Mouse (Mus musculus): ENCODE data around the gene Cd302. TPM values are rescaled to one million over a fixed set of nuclear protein-coding genes. Genes with fewer than 3 reads are reported as not detected.

Gene Cd302
- total and polyA plus RNA-seq, 3 experiments = not detected

GRCm38 (mm10) chr2:60289451-60289850 lies 5.2 kb upstream of the Cd302 start:
- H3K79me2 ChIP-seq (replicated peaks; ENCODE audit: control insufficient read depth, extremely low read depth, insufficient read depth, poor library complexity, severe bottlenecking) = no peaks in the 10 kb centered on the region
- H3K27me3 ChIP-seq (replicated peaks) = no peaks in the 10 kb centered on the region
- H3K4me1 ChIP-seq (ENCODE audit: control insufficient read depth in 1 of 2, insufficient read depth in 2 of 2) = peaks cover 10 to 23% of the 10 kb centered on the region in 2 experiments
- no peak for TF ChIP-seq SIN3A (IDR thresholded peaks at IDR 0.05; ENCODE audit: low read length)
- TF ChIP-seq MAZ (IDR thresholded peaks at IDR 0.05; ENCODE audit: low read depth, low read length) = no peak
- no peak for TF ChIP-seq ETS1 (conservative IDR thresholded peaks at IDR 0.05; ENCODE audit: low read depth, low read length)
- no peak for TF ChIP-seq CHD2 (IDR thresholded peaks at IDR 0.05; ENCODE audit: low read length)
- TF ChIP-seq MEF2A (IDR thresholded peaks at IDR 0.05; ENCODE audit: borderline replicate concordance, low read depth, low read length) = no peak
- TF ChIP-seq ZC3H11A (IDR thresholded peaks at IDR 0.05; ENCODE audit: low read depth, low read length) = no peak
- no peak for TF ChIP-seq UBTF (IDR thresholded peaks at IDR 0.05; ENCODE audit: low read depth, low read length)
- TF ChIP-seq MXI1 (IDR thresholded peaks at IDR 0.05; ENCODE audit: low read depth, low read length) = no peak
- no peak for TF ChIP-seq MAX (IDR thresholded peaks at IDR 0.05; ENCODE audit: low read length)
- no peak for TF ChIP-seq CTCF (conservative IDR thresholded peaks at IDR 0.05 in 1 of 2, IDR thresholded peaks at IDR 0.05 in 1 of 2; ENCODE audit: low read depth in 2 of 2, low read length in 2 of 2)
- TF ChIP-seq SMC3 (IDR thresholded peaks at IDR 0.05; ENCODE audit: low read depth, low read length) = no peak
- TF ChIP-seq RAD21 (IDR thresholded peaks at IDR 0.05; ENCODE audit: low read depth, low read length) = no peak
- no peak for TF ChIP-seq CHD1 (IDR thresholded peaks at IDR 0.05; ENCODE audit: low read depth, low read length)
- no peak for TF ChIP-seq USF2 (conservative IDR thresholded peaks at IDR 0.05; ENCODE audit: low read depth, low read length)
- no peak for TF ChIP-seq HCFC1 (IDR thresholded peaks at IDR 0.05; ENCODE audit: low read depth, low read length)
- TF ChIP-seq E2F4 (IDR thresholded peaks at IDR 0.05; ENCODE audit: insufficient replicate concordance, low read depth, low read length) = no peak
- peaks cover 6 to 9% of the 10 kb centered on the region in 2 experiments for H3K36me3 ChIP-seq (replicated peaks in 1 of 2; ENCODE audit: control insufficient read depth in 1 of 2, insufficient read depth in 1 of 2, low read length in 1 of 2)
- H3K9me3 ChIP-seq (replicated peaks; ENCODE audit: low read length) = no peaks in the 10 kb centered on the region
- no peak overlapping the region for H3K4me2 ChIP-seq (ENCODE audit: insufficient read depth, low read depth, poor library complexity, severe bottlenecking)
- dilution Hi-C loops (cut with MboI; ENCODE audit: extremely low pct_ligation_motif_present, extremely low pct_unique_long_range_greater_than_20kb, low sequenced_read_pairs) = no loop called here
- DNase-seq (ENCODE audit: extremely low read depth) = no peak
- no peak overlapping the region for H3K27ac ChIP-seq (ENCODE audit: insufficient read depth, low read depth)
- in situ Hi-C loops (cut with MboI; ENCODE audit: low pct_ligation_motif_present, low pct_unique_long_range_greater_than_20kb, low sequenced_read_pairs) = no loop called here
- H3K4me3 ChIP-seq (replicated peaks in 1 of 3; ENCODE audit: low read depth in 2 of 3, low read length in 2 of 3, poor library complexity in 1 of 3) = no peak overlapping the region
- H3K9ac ChIP-seq (ENCODE audit: insufficient read depth, low read depth) = no peak overlapping the region

GRCm38 (mm10) chr2:60288606-60289005 lies 4.3 kb upstream of the Cd302 start:
- H3K4me1 ChIP-seq (ENCODE audit: control insufficient read depth in 1 of 2, insufficient read depth in 2 of 2) = peaks cover 10 to 23% of the 10 kb centered on the region in 2 experiments
- in situ Hi-C loops (cut with MboI; ENCODE audit: low pct_ligation_motif_present, low pct_unique_long_range_greater_than_20kb, low sequenced_read_pairs) (no loop called here), dilution Hi-C loops (cut with MboI; ENCODE audit: extremely low pct_ligation_motif_present, extremely low pct_unique_long_range_greater_than_20kb, low sequenced_read_pairs) (no loop called here)
- TF ChIP-seq SIN3A (IDR thresholded peaks at IDR 0.05; ENCODE audit: low read length) = no peak
- TF ChIP-seq EP300 (IDR thresholded peaks at IDR 0.05; ENCODE audit: low read length) = peak; percentile 94
- no peak for TF ChIP-seq MAX (IDR thresholded peaks at IDR 0.05; ENCODE audit: low read length)
- no peak for TF ChIP-seq NELFE (IDR thresholded peaks at IDR 0.05; ENCODE audit: low read depth, low read length)
- TF ChIP-seq ZNF384 (IDR thresholded peaks at IDR 0.05; ENCODE audit: low read depth, low read length) = no peak
- TF ChIP-seq SMC3 (IDR thresholded peaks at IDR 0.05; ENCODE audit: low read depth, low read length) = no peak
- TF ChIP-seq RCOR1 (conservative IDR thresholded peaks at IDR 0.05; ENCODE audit: low read depth, low read length) = 0 out of 2 replicates have a peak, but pooled peaks have one; percentile 51
- TF ChIP-seq CHD1 (IDR thresholded peaks at IDR 0.05; ENCODE audit: low read depth, low read length) = no peak
- TF ChIP-seq JUND (conservative IDR thresholded peaks at IDR 0.05; ENCODE audit: low read depth, low read length) = no peak
- TF ChIP-seq RAD21 (IDR thresholded peaks at IDR 0.05; ENCODE audit: low read depth, low read length) = no peak
- no peak for TF ChIP-seq MAZ (IDR thresholded peaks at IDR 0.05; ENCODE audit: low read depth, low read length)
- TF ChIP-seq CHD2 (IDR thresholded peaks at IDR 0.05; ENCODE audit: low read length) = no peak
- TF ChIP-seq KAT2A (IDR thresholded peaks at IDR 0.05; ENCODE audit: insufficient replicate concordance, low read length) = no peak
- TF ChIP-seq HCFC1 (IDR thresholded peaks at IDR 0.05; ENCODE audit: low read depth, low read length) = no peak
- TF ChIP-seq PAX5 (IDR thresholded peaks at IDR 0.05; ENCODE audit: low read length) = no peak
- no peak for TF ChIP-seq USF1 (IDR thresholded peaks at IDR 0.05; ENCODE audit: low read depth, low read length)
- no peak for TF ChIP-seq JUN (IDR thresholded peaks at IDR 0.05; ENCODE audit: insufficient read depth, low read depth, low read length)
- no peak for TF ChIP-seq ETS1 (conservative IDR thresholded peaks at IDR 0.05; ENCODE audit: low read depth, low read length)
- no peak for TF ChIP-seq USF2 (conservative IDR thresholded peaks at IDR 0.05; ENCODE audit: low read depth, low read length)
- TF ChIP-seq MYC (IDR thresholded peaks at IDR 0.05; ENCODE audit: low read depth, low read length) = no peak
- no peak for TF ChIP-seq BHLHE40 (IDR thresholded peaks at IDR 0.05; ENCODE audit: low read depth, low read length)
- TF ChIP-seq ELF1 (IDR thresholded peaks at IDR 0.05; ENCODE audit: low read depth, low read length) = no peak
- TF ChIP-seq IRF4 (IDR thresholded peaks at IDR 0.05; ENCODE audit: low read depth, low read length) = peak; percentile 92
- TF ChIP-seq MAFK (IDR thresholded peaks at IDR 0.05; ENCODE audit: insufficient replicate concordance, low read length) = no peak
- TF ChIP-seq E2F4 (IDR thresholded peaks at IDR 0.05; ENCODE audit: insufficient replicate concordance, low read depth, low read length) = no peak
- no peak for TF ChIP-seq GABPA (IDR thresholded peaks at IDR 0.05; ENCODE audit: insufficient replicate concordance, low read depth, low read length)
- H3K9ac ChIP-seq (ENCODE audit: insufficient read depth, low read depth) = no peak overlapping the region
- DNase-seq (ENCODE audit: extremely low read depth) = peak; percentile 71
- H3K9me3 ChIP-seq (replicated peaks; ENCODE audit: low read length) = no peaks in the 10 kb centered on the region
- H3K36me3 ChIP-seq (replicated peaks in 1 of 2; ENCODE audit: control insufficient read depth in 1 of 2, insufficient read depth in 1 of 2, low read length in 1 of 2) = peaks cover 5 to 7% of the 10 kb centered on the region in 2 experiments
- no peak overlapping the region for H3K4me3 ChIP-seq (replicated peaks in 1 of 3; ENCODE audit: low read depth in 2 of 3, low read length in 2 of 3, poor library complexity in 1 of 3)
- H3K79me2 ChIP-seq (replicated peaks; ENCODE audit: control insufficient read depth, extremely low read depth, insufficient read depth, poor library complexity, severe bottlenecking) = no peaks in the 10 kb centered on the region
- no peak overlapping the region for H3K27ac ChIP-seq (ENCODE audit: insufficient read depth, low read depth)
- H3K4me2 ChIP-seq (ENCODE audit: insufficient read depth, low read depth, poor library complexity, severe bottlenecking) = 0 out of 2 replicates have a peak overlapping the region, but pooled peaks have one; percentile 9
- no peaks in the 10 kb centered on the region for H3K27me3 ChIP-seq (replicated peaks)

Data from CH12.LX (cell line).